Mouse (Mus musculus) brain, embryonic 14.5 days (tissue): ENCODE data around the gene Coro6. TPM values are rescaled to one million over a fixed set of nuclear protein-coding genes. Genes with fewer than 3 reads are reported as not detected.

Experiments used
- DNase-seq: peaks from one replicate; pipeline ENCODE4 v3.0.0-alpha.2; 2011; ENCODE audit warnings: low read depth
- CTCF ChIP-seq: fragments of 200-500 bp; IDR thresholded peaks from 2 replicates; pipeline ENCODE4 v1.5.1; 2012; ENCODE audit warnings: inconsistent platforms, mild to moderate bottlenecking, moderate library complexity, borderline replicate concordance; ENCODE audit not compliant: insufficient read depth, insufficient read length; ENCODE audit errors: extremely low read depth
- POLR2A ChIP-seq: fragments of 200-500 bp; IDR thresholded peaks from 2 replicates; pipeline ENCODE4 v1.6.1; 2012; ENCODE audit warnings: mild to moderate bottlenecking, inconsistent platforms, borderline replicate concordance; ENCODE audit not compliant: poor library complexity, insufficient read depth, insufficient read length, severe bottlenecking; ENCODE audit errors: extremely low read depth
- polyA plus RNA-seq: library from polyadenylated mRNA; depleted of rRNA; stranded (reverse); fragments of >200 nt; gene quantifications from 2 replicates; pipeline ENCODE4 v1.2.3, GENCODE M21; 2012

The Coro6 gene
- polyA plus RNA-seq, 1 experiment = 1.9 TPM

DNA sequence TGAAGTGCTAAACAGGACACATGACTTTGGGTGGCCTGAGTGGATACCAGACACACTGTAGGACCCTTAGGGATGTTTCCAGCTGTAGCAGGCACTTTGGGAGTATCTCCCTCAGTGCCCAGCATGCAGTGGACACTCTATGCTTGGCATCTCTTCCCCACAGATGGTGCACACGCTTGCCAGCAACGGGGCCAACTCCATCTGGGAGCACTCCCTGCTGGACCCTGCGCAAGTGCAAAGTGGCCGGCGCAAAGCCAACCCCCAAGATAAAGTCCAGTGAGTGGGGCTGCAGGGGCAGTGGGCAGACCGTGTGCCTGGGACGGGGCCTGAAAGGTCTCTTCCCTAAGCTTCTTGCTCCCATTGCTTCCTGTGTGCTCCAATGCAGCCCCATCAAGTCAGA lies 37.1 kb downstream of the Coro6 start:
- DNase-seq = no peak
- no peak for TF ChIP-seq CTCF
- no peak for TF ChIP-seq POLR2A

DNA sequence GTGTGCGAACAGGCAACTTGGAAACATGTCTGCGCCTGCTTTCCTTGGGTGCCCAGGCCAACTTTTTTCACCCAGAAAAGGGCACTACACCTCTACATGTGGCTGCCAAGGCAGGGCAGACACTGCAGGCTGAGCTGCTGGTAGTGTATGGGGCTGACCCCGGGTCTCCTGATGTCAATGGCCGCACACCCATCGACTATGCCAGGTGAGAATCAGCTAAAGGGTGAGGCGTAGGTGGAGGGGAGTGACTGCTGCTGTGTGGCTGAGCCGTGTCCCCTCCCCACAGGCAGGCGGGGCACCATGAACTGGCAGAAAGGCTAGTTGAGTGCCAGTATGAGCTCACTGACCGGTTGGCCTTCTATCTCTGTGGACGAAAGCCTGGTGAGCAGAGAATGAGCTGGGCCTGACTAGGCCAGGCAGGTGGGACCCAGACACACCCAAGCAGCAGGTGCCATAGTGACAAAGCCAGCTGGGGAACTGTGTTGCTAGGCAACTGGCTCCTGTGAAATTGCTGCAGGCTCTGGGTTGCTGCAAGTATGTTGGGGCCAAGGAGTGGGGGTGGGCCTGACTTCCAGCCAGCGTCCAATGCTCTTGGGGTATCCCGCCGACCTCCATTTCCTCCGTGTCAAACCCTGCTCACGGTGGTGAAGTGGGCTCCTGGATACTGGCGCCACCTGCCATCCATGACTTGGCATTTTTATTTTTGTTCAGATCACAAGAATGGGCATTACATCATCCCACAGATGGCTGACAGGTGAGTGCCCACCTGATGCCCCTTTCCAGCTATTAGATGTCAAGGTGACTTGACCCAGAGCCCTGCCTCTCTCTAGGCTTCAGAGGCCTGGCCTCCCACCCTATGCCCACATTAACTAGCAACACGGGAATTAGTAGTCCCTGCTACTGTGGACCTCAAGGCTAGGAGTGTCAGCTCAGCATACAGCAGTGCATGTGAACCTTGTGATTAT lies 38.4 kb downstream of the Coro6 start:
- TF ChIP-seq POLR2A (no peak), CTCF (no peak)
- no peak for DNase-seq

DNA sequence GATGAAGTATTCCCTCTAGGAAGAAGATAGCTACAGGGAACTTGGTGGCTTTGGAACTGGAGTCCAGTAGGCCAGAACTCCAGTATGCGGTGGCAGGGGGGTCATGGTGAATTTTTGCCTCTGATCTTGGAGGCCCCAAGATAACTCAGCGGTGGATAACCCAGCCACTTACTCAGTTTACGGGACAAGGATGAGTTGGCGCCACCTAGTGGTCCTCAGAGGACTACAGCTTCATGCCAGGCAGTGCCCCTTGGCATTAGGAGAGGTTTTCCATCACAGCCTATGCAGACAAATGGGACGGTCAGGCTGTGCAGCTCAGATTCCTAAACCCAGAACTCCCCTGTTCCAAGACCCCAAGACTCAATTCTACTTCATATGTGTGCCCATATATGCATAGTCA lies 39.2 kb downstream of the Coro6 start:
- DNase-seq = peak; percentile 91
- peak; percentile 93 for TF ChIP-seq CTCF
- TF ChIP-seq POLR2A = no peak

DNA sequence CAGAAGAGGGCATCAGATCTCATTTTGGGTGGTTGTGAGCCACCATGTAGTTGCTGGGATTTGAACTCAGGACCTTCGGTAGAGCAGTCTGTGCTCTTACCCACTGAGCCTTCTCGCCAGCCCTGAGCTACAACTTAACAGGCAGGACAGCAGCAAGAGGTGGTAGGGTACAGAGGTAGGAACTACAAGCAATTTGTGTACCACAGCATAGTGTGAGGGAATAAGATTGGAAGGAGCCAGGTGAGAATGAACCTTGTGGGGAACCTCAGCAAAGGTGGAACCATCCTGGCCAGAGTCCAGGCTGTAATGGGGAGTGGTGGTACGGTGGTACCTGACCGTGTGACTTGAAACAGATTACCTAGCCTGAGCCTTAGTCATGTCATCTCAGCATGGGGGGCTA lies 39.8 kb downstream of the Coro6 start:
- no peak for TF ChIP-seq CTCF
- TF ChIP-seq POLR2A = no peak
- DNase-seq = no peak

DNA sequence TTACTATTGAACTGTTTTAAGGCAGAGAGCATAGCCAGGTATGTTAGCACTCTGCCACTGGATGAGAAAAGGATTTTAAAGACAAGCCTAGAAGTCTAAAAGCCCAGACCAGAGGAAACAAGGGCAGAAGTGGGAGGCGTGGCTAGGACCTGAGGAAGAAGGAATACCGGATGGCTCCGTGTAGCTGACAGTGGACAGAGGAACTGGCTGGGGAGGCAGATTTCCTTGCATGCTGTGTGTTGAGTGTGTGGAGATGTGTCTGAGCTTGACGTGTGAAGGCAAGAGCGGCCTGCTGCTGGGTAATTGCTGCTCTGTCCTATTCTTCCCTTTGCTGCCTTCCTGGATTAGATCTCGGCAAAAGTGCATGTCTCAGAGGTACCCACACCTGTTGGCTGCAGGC lies 40.3 kb downstream of the Coro6 start:
- DNase-seq = no peak
- TF ChIP-seq POLR2A (no peak), CTCF (no peak)

DNA sequence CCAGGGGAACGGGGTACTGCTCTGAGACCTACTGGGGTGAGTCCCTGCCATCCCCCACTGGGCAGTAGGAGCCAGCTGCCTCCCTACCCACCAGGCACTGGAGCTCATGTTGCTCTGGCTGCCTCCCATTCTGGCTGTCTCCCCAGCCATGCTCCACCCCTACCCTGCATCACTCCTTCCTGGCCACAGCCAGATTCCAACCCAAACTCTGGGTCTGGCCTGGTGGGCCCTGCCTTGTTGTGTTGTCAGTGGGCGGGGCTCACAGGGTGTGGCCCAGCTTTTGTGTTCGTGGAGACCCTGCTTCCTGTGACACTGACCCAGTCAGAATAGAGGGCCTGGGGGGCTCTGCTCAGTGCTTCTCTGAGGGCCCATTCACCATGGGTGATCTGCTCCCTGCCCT lies 41.3 kb downstream of the Coro6 start:
- TF ChIP-seq CTCF = no peak
- no peak for TF ChIP-seq POLR2A
- DNase-seq = no peak

DNA sequence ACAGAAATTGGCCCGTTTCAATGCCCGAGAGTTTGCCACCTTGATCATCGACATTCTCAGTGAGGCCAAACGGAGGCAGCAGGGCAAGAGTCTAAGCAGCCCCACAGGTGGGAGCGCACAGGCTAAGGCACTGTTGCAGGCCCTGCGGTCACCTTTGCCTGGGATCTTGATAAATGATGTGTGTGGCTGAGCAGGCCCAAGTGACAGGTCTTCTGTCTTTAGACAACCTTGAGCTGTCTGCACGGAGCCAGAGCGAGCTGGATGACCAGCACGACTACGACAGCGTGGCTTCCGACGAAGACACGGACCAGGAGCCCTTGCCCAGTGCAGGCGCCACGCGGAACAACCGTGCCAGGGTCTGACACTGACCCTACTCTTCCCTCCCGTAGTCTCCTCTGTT lies 42.2 kb downstream of the Coro6 start:
- TF ChIP-seq CTCF (no peak), POLR2A (no peak)
- DNase-seq = no peak

DNA sequence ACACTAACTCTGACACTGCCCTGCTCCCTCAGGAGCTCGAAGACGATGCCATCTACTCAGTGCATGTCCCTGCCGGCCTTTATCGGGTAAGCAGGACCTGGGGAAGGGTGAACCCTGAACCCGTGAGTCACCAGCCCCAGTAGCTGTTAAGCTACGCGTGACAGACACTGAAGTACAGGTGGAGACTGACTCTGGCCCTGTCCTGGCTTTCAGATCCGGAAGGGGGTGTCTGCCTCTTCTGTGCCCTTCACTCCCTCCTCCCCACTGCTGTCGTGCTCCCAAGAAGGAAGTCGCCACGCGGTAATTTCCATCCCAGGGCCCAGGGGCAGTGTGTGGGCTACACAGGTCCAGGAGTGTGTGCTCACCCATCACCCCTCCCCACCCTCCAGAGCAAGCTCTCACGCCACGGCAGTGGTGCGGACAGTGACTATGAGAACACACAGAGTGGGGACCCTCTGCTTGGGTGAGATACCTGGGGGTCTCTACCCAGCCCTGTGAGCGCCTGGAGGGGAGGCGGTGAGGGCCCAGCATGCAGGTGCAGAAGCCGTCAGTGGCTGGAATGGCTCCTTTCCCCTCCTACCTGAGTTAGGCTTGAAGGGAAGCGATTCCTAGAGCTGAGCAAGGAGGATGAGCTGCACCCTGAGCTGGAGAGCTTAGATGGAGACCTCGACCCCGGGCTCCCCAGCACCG lies 43.2 kb downstream of the Coro6 start:
- no peak for DNase-seq
- no peak for TF ChIP-seq POLR2A
- no peak for TF ChIP-seq CTCF

DNA sequence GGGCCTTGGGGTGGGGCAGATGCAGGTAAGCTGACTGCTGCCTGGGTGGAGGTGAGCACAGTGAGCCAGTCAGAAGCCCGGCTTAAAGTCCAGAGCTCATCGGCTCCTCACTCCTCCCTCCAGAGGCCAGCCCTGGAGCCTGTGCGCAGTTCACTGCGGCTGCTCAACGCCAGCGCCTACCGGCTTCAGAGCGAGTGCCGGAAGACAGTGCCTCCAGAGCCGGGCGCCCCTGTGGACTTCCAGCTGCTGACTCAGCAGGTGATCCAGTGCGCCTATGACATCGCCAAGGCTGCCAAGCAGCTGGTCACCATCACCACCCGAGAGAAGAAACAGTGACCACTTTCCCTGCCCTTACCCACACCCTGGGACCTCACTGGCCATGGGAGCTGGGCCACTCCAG lies 44.1 kb downstream of the Coro6 start:
- TF ChIP-seq CTCF (no peak), POLR2A (no peak)
- no peak for DNase-seq

DNA sequence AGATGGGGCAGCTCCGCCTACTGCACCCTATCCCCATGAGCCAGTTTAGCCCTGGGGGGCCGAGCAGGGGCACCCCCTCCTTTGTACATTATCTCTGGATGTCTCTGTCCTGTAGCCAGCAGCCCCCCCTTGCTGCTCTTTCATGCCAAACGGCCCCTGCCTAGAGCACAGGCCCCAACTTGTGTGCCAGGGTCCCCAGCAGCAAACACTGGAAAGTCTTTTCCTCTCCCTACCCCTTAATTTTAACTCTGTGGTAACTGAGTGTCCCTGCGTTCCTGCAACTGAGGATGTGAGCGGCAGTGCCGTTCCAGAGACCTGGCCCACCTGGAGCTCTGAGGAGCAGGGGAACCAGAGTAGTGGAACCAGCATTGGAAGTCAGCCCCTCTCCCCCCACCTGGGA lies 44.7 kb downstream of the Coro6 start:
- no peak for DNase-seq
- TF ChIP-seq CTCF (no peak), POLR2A (no peak)

DNA sequence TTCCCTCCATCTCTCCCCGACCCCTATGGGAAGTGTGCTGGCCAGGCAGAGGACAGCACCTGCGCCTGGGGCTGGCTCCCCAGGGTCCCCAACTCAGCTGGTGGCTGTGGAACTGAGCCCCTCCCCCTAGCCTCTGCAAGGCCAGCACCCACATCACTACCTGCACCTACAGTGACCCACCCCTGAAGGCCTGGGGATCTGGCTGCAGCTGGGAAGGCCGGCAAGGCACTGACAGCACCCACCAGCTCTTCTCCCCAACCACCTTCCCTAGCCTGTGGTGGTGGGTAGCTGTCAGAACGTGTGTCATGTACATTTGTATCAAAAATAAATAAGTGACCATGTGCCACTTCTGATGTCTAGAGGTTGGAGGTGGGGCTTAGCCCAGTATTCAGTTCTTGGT lies 45.2 kb downstream of the Coro6 start:
- DNase-seq = no peak
- TF ChIP-seq CTCF = no peak
- TF ChIP-seq POLR2A = no peak
